Mouse (Mus musculus) stomach, embryonic 14.5 days (tissue): ENCODE data around the gene Bsnd. TPM values are rescaled to one million over a fixed set of nuclear protein-coding genes. Genes with fewer than 3 reads are reported as not detected.

Source experiments
- ATAC-seq: fragments of 200-750 bp; cut with Nextera tagmentation; 2 replicates; pipeline ENCODE4 v1.8.0; 2017; ENCODE audit warnings: low read depth, moderate TSS enrichment; ENCODE audit not compliant: insufficient number of reproducible peaks, insufficient read depth, low FRiP score
- H3K27ac ChIP-seq: fragments of 300-500 bp; sonication (generic); 2 replicates; pipeline ENCODE4 v1.5.1; 2014; ENCODE audit warnings: mild to moderate bottlenecking, low read length, moderate library complexity, mixed read lengths
- H3K27me3 ChIP-seq: fragments of 300-500 bp; sonication (generic); 2 replicates; pipeline ENCODE4 v1.6.1; 2014; ENCODE audit warnings: low read length, control low read depth, mixed read lengths; ENCODE audit not compliant: control insufficient read depth, insufficient read depth
- H3K36me3 ChIP-seq: fragments of 300-500 bp; sonication (generic); 2 replicates; pipeline ENCODE4 v1.6.1; 2014; ENCODE audit warnings: mild to moderate bottlenecking, control low read depth, low read length, moderate library complexity, mixed read lengths; ENCODE audit not compliant: control insufficient read depth, insufficient read depth
- H3K4me1 ChIP-seq: fragments of 300-500 bp; sonication (generic); 2 replicates; pipeline ENCODE4 v1.6.1; 2014; ENCODE audit warnings: low read length, control low read depth, mixed read lengths; ENCODE audit not compliant: control insufficient read depth, insufficient read depth
- H3K4me2 ChIP-seq: fragments of 300-500 bp; sonication (generic); replicated peaks from 2 replicates; pipeline ENCODE4 v1.6.1; 2014; ENCODE audit warnings: low read depth, low read length, control low read depth
- H3K4me3 ChIP-seq: fragments of 300-500 bp; sonication (generic); 2 replicates; pipeline ENCODE4 v1.5.1; 2014; ENCODE audit warnings: low read depth, low read length, control low read depth
- H3K9ac ChIP-seq: fragments of 300-500 bp; sonication (generic); replicated peaks from 2 replicates; pipeline ENCODE4 v1.6.1; 2014; ENCODE audit warnings: low read depth, mild to moderate bottlenecking, control low read depth, low read length, moderate library complexity, mixed read lengths
- H3K9me3 ChIP-seq: fragments of 300-500 bp; sonication (generic); 2 replicates; pipeline ENCODE4 v1.6.1; 2016; ENCODE audit warnings: low read depth, low read length, control low read depth; ENCODE audit not compliant: control insufficient read depth
- WGBS: fragments of 180-500 bp; shearing (Covaris S2); extraction: QIAGEN DNeasy Blood & Tissue Kit; methylation state at CpG from one replicate; pipeline ENCODE4 v1.1.7; 2014; 5-methylcytosine and 5-hydroxymethylcytosine counted together
- polyA plus RNA-seq: library from polyadenylated mRNA; unstranded; fragments of >200 nt; fragmentation: Nextera tagmentation; extraction: Ambion mirVana; gene quantifications from 2 replicates; pipeline ENCODE4 v1.2.1, GENCODE M21; 2014

The Bsnd gene
- polyA plus RNA-seq, 1 experiment from 2014 or later = not detected

DNA sequence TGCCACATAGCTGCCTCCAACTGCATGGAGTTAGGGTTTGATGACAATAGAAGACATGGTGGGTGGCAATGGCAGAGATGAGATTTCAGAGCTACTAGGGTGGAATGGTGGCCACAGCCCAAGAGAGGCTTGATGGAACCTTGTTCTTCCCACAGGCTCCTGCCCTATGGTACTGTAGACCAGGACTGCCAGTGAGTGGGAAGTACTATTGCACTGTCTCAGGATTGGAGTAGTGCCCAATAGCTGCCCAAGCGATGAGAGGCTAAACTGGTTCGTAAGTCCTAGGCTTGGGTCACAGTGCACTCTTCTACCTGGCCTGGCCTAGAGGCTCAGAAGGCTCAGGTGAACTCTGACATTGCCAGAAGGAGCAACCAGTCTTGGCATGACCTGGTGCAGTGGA, 32.9 kb upstream of the Bsnd start:
- Histone ChIP-seq H3K4me1 (peaks cover 3% of the 10 kb centered on the region; the same call in 1 of the 2 replicates), H3K36me3 (no peaks in the 10 kb centered on the region), H3K4me2 (no peak overlapping the region), H3K27me3 (no peaks in the 10 kb centered on the region), H3K27ac (no peak overlapping the region), H3K9ac (no peak overlapping the region), H3K4me3 (no peak overlapping the region), H3K9me3 (no peaks in the 10 kb centered on the region)
- no peak for ATAC-seq
- WGBS = 94% methylated on average over 2 of the region's 2 CpGs

DNA sequence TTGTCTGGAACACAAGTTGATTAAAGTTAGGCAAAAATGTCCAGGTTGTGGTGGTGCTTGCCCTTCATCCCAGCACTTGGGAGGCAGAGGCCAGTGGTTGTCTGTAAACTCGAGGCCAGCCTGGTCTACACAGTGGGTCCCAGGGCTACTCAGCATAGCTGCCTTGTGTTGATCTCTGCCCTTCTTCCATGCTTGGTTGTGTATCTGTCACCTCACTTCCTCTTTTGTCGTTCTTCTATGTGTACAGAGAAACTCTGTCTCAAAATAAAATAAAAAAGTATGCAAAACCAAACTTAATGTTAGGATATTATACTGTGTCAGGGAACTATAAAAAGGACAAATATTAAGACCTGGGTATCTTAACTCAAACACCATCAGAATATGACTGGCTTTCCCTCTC, 32.0 kb upstream of the Bsnd start:
- no peak for ATAC-seq
- Histone ChIP-seq H3K4me2 (no peak overlapping the region), H3K27me3 (no peaks in the 10 kb centered on the region), H3K27ac (no peak overlapping the region), H3K9ac (no peak overlapping the region), H3K9me3 (no peaks in the 10 kb centered on the region), H3K4me3 (no peak overlapping the region), H3K36me3 (no peaks in the 10 kb centered on the region), H3K4me1 (no peaks in the 10 kb centered on the region)
- 74% methylated on average over 2 of the region's 2 CpGs for WGBS

DNA sequence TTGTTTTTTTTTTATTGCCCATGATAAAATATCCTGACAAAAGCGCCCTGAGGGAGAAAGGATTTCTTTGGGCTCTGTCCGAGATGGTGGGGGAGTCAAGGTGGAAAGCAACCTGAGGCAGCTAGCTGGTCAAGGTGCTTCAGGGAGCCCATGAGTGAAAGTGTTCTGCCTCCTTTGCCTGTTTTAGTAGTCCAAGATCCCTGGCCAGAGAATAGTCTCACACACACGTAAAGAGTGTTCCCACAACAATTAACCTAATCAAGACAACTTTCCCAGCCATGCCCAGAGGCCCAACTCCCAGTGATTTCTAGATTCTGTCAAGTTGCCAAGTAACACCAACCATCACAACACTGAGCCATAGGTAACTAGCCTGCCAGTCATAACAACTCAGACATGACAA, 30.5 kb upstream of the Bsnd start:
- WGBS = 81% methylated on average over 3 of the region's 3 CpGs
- Histone ChIP-seq H3K36me3 (no peaks in the 10 kb centered on the region), H3K27ac (no peak overlapping the region)

DNA sequence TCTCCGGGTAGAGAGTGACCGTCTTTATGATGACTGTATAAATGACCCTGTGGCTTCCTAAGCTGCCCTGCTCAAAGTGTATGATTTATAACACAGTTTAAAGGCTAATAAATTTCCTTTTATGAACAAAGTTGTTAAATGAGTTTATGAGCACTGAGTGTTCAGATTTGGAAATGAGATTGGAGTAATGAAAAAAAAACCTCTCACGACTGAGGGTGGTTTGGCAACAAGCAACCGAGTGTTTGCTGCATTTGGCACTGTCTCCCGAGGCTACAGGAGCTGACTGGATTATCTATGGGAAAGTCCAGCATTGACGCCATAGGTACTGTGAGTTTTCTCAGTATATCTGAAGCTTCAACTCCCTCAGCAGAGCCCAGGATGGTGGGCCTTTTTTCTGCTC, 22.5 kb upstream of the Bsnd start:
- WGBS = 69% methylated on average over 6 of the region's 6 CpGs
- Histone ChIP-seq H3K9me3 (no peaks in the 10 kb centered on the region), H3K36me3 (no peaks in the 10 kb centered on the region), H3K9ac (no peak overlapping the region), H3K27ac (no peak overlapping the region), H3K27me3 (no peaks in the 10 kb centered on the region), H3K4me1 (no peaks in the 10 kb centered on the region), H3K4me3 (no peak overlapping the region), H3K4me2 (no peak overlapping the region)
- ATAC-seq = no peak

More for the DNA sequence above, 30.5 kb upstream of the Bsnd start:
- Histone ChIP-seq H3K9ac (no peak overlapping the region), H3K4me3 (no peak overlapping the region), H3K9me3 (no peaks in the 10 kb centered on the region), H3K4me2 (no peak overlapping the region), H3K4me1 (no peaks in the 10 kb centered on the region), H3K27me3 (no peaks in the 10 kb centered on the region)
- ATAC-seq = no peak

DNA sequence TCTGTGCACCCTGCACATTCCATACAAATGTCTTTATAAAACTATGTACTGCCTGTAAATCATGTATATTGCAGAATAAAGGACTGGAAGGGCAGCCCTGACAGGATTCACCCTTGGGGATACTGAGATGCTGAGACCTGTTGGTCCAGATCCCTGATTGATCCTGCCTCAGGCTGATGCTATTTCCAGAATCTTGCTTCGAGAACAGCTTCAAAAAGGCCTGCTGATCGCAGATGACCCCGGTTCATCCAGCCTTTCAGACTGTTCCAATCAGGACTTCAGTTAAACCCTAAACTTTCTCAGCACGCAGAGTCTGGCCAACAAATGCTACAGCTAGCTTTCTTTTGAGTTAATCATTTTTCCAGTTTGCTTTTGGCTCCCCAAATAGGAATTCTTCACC, 17.8 kb upstream of the Bsnd start:
- 71% methylated on average over 4 of the region's 4 CpGs for WGBS
- H3K4me3 ChIP-seq = no peak overlapping the region

DNA sequence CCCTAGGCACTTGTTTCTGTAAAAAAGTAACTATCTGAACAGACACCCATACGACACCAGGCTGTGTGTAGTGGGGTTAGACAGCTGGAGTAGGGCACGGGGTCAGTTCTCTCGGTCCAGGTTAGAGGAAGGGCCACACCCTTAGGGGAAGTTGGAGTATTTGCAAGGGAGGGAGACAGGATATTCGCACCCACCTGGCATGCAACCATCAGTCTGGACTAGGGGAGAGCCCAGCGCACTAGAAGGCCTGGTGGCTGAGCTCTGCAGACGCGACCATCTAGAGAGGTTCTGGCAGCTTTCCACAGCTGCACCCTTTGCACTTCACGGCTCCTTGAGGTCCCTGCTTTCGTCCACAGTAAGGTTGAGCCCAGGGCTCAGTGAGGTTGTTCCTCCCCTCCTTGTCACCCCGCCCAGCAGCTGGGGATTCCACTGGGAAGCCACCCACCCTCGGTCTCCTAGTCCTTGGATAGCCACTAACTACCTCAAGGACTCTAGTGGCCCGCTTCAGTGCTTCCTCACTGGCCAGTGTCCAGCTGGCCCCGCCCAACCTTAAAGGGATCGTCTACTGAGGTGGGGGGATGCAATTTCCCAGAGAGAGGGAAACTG, 13.5 kb upstream of the Bsnd start:
- Histone ChIP-seq H3K27ac (no peak overlapping the region), H3K9me3 (no peaks in the 10 kb centered on the region), H3K9ac (no peak overlapping the region), H3K27me3 (no peaks in the 10 kb centered on the region), H3K4me1 (no peaks in the 10 kb centered on the region), H3K4me2 (no peak overlapping the region), H3K36me3 (no peaks in the 10 kb centered on the region), H3K4me3 (no peak overlapping the region)
- 63% methylated on average over 14 of the region's 14 CpGs for WGBS
- ATAC-seq = no peak

More for the DNA sequence above, 17.8 kb upstream of the Bsnd start:
- Histone ChIP-seq H3K27me3 (no peaks in the 10 kb centered on the region), H3K9me3 (no peaks in the 10 kb centered on the region), H3K4me2 (no peak overlapping the region), H3K27ac (no peak overlapping the region), H3K4me1 (no peaks in the 10 kb centered on the region), H3K9ac (no peak overlapping the region), H3K36me3 (no peaks in the 10 kb centered on the region)
- no peak for ATAC-seq

DNA sequence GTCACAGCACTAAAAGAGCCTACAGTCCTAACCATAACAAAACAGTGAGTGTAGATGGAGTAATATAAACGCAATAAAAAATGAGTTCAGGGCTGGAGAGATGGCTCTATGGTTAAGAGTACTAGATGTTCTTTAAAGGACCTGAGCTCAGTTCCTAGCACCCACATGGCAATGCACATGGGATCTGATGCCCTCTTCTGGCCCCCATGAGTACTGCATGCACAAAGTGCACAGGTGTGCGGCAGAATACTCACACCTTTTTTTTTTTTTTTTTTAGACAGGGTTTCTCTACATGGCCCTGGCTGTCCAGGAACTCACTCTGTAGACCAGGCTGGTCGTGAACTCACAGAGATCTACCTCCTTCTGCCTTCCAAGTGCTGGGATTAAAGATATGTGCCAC, 11.5 kb upstream of the Bsnd start:
- no peaks in the 10 kb centered on the region for H3K36me3 ChIP-seq
- no peak overlapping the region for H3K4me3 ChIP-seq
- no peaks in the 10 kb centered on the region for H3K9me3 ChIP-seq
- no peaks in the 10 kb centered on the region for H3K27me3 ChIP-seq
- H3K4me2 ChIP-seq = no peak overlapping the region
- no peak for ATAC-seq
- no peak overlapping the region for H3K9ac ChIP-seq
- no peak overlapping the region for H3K27ac ChIP-seq
- 85% methylated on average over 3 of the region's 3 CpGs for WGBS
- no peaks in the 10 kb centered on the region for H3K4me1 ChIP-seq

DNA sequence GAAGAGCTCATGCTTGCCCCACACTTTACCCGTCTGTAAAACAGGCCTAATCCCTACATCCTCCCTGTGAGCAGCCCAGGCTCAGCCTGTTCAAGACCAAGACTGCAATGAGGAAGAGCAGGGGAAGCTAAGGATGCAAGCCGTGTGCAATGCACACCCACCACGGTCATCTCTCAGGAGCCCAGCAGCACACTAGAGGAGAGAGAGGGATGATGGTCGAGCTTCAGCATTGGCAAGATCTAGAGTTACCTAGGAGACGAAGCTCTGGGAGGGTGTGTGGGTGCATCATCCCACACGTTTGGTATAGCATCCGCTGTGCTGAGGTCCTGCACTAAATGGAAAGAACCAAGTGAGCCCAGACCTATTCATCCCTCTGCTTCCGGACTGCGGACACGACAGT, 8.0 kb upstream of the Bsnd start:
- Histone ChIP-seq H3K9ac (no peak overlapping the region), H3K9me3 (no peaks in the 10 kb centered on the region), H3K36me3 (no peaks in the 10 kb centered on the region), H3K4me2 (no peak overlapping the region), H3K4me1 (no peaks in the 10 kb centered on the region), H3K27me3 (no peaks in the 10 kb centered on the region), H3K4me3 (no peak overlapping the region), H3K27ac (no peak overlapping the region)
- WGBS = 81% methylated on average over 10 of the region's 10 CpGs
- no peak for ATAC-seq

DNA sequence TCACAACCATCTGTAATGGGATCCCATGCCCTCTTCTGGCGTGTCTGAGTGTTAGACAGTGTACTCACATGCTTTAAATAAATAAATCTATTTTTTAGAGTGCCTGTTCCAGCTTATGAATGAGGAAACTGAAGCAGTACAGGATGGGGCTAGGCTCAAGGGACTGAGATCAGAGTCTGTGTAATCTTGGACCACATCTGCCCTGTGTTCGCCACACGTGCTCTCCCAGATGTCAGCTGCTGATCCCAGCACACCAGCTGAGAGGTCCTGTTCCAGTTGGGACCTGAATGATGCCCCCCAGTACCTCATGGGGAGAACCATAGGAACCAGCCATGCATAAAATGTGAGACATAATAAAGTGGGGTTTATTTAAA, 6.4 kb upstream of the Bsnd start:
- Histone ChIP-seq H3K27ac (no peak overlapping the region), H3K4me2 (no peak overlapping the region)
- 44% methylated on average over 3 of the region's 3 CpGs for WGBS

More for the DNA sequence above, 6.4 kb upstream of the Bsnd start:
- Histone ChIP-seq H3K4me3 (no peak overlapping the region), H3K27me3 (no peaks in the 10 kb centered on the region), H3K9ac (no peak overlapping the region), H3K9me3 (no peaks in the 10 kb centered on the region), H3K36me3 (no peaks in the 10 kb centered on the region), H3K4me1 (no peaks in the 10 kb centered on the region)
- ATAC-seq = no peak
